Mouse (Mus musculus) lung, postnatal 25 days (tissue): ENCODE data around the gene G6pc.
A peak's percentile ranks its signal among the peaks of the same experiment; 100 is the strongest.
"Not testable (repeated sequence)": the region's sequence is repeated elsewhere in the genome, so short reads cannot be mapped to it uniquely, and the experiment has no call there.

ENCODE experiments used
- DNase-seq: peaks from one replicate; pipeline ENCODE4 v3.0.0; 2022; ENCODE audit warnings: low spot score

G6pc gene

DNA sequence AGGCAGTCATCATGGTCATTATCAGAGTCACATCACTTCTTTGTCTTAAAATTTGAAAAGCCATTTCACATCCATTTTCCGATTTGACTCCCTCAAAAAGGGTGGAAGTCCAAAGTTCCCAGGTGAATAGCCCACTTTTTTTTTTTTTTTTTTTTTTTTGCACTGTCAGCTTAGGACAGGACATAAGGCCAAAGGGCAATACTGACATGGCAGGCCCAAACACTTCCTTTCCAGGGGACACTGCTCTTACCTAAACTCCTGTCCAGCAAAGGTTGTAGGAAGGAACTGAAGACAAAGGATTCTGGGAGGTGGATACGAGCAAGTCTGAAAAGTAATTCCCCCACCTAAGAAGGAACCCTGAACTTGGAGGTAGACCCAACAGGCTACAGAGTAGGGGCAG, 11.4 kb upstream of the G6pc start:
- DNase-seq: no peak

GRCm38 (mm10) chr11:101357505-101358182, 9.7 kb upstream of the G6pc start:
- DNase-seq: no peak

- DNase-seq: no peak
These were observed 7.6 kb upstream of the G6pc start for GRCm38 (mm10) chr11:101359776-101360175.

- DNase-seq: peak; percentile 50
These were observed 6.7 kb upstream of the G6pc start for GRCm38 (mm10) chr11:101360651-101361113.

- DNase-seq: no peak
These were observed 2.8 kb upstream of the G6pc start for GRCm38 (mm10) chr11:101364531-101364931.

DNA sequence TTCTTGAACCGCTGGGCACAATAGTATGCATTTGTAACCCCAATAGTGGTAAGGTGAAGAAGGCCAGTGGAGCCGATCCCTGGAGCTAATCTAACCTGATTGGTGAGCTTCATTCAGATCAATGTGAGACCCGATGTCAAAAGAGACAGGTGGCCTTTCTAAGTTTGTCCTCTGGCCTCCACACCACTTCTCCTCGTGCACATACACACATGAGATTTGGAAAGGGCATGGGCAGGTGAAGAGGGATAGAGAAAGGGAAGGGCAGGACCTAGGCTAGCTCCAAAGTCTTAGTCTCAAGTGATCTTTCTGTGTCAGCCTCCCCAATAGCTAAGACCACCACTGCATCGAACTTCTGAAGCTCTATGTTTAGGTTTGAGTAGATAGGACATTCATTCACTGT, 2.8 kb downstream of the G6pc start:
- DNase-seq: no peak

GRCm38 (mm10) chr11:101374421-101374938, 7.1 kb downstream of the G6pc start:
- DNase-seq: no peak

DNA sequence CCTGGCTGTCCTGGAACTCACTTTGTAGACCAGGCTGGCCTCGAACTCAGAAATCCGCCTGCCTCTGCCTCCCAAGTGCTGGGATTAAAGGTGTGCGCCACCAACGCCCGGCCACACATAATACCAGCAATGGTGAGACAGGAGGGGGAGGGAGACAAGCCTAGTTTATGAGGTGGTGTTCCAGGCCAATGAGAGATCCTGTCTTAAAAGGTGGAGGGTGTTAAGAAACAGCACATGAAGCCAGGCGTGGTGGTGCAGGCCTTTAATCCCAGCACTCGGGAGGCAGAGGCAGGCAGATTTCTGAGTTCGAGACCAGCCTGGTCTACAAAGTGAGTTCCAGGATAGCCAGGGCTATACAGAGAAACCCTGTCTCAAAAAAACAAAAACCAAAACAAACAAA, 10.8 kb downstream of the G6pc start:
- not testable (repeated sequence) for DNase-seq

DNA sequence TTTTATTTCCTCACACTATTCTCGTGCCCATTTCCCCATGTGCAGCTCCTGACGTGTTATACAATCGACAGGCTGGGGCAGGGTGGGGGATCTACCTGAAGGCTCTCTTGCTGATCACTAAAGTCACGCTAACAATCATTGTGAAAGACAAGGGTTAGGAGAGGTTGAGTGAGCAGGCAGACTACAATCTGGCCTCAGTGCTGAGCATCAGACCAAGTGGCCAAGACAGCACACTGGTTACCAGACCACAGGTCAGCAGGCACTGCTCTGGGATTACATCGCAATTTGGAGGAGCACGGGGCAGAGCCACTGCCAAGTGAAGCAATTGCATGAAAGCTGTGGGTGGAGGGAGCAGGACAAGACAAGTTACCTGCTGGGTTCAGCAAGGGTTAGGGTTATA, 11.6 kb downstream of the G6pc start:
- no peak for DNase-seq

- DNase-seq: no peak
These were observed 14.5 kb downstream of the G6pc start for GRCm38 (mm10) chr11:101381817-101382216.

DNA sequence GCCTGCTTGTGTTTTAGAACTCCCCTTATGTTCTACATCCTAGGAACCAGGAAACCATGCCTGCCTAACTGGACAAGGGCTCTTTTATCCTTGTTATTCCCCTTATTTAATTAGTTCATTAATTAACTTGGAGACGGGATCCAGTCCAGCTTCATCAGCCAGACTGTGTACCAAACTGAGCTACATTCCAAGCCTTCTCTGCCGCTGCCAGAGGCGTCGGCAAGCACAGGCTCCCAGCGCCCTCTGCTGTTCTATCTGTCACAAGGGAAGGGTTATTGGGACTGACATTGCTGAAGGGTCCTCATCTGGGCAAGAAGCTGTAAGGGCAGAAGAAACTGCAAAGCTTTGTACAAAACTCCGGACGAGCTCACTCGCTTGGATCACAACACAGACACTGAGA, 27.7 kb downstream of the G6pc start:
- peak; percentile 75 for DNase-seq

- DNase-seq: no peak
These were observed 47.9 kb downstream of the G6pc start for GRCm38 (mm10) chr11:101415306-101415705.

GRCm38 (mm10) chr11:101416433-101417100, 49.2 kb downstream of the G6pc start:
- no peak for DNase-seq

GRCm38 (mm10) chr11:101417101-101417855, 49.9 kb downstream of the G6pc start, which contains the start of gene Aarsd1:
Gene Aarsd1 (minus strand): TSS chr11:101417615.
- DNase-seq: peak; percentile 85

- no peak for DNase-seq
These were observed 51.6 kb downstream of the G6pc start for GRCm38 (mm10) chr11:101418991-101419390.

GRCm38 (mm10) chr11:101419610-101420009, 52.2 kb downstream of the G6pc start:
- no peak for DNase-seq

DNA sequence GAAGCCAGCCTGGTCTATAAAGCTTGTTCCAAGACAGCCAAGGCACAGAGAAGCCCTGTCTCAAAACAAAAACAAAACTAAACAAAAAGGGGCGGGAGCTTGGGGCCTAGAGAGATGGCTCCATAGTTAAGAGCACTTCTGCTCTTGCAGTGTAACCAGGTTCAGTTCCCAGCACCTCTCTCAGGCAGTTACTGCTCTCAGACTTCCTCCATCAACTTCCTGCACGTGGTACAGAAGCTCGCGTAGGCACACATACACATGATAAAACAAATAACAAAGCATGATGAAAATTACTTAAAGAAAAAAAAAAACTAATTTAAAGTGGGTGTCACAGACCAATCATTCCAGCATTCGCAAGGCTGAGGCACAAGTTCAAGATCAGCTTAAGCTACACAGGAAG, 52.8 kb downstream of the G6pc start:
- no peak for DNase-seq

GRCm38 (mm10) chr11:101424105-101424851, 56.9 kb downstream of the G6pc start, which contains the start of gene Gm27029:
Gene Gm27029 (minus strand): TSS chr11:101424796.
- DNase-seq: no peak

DNA sequence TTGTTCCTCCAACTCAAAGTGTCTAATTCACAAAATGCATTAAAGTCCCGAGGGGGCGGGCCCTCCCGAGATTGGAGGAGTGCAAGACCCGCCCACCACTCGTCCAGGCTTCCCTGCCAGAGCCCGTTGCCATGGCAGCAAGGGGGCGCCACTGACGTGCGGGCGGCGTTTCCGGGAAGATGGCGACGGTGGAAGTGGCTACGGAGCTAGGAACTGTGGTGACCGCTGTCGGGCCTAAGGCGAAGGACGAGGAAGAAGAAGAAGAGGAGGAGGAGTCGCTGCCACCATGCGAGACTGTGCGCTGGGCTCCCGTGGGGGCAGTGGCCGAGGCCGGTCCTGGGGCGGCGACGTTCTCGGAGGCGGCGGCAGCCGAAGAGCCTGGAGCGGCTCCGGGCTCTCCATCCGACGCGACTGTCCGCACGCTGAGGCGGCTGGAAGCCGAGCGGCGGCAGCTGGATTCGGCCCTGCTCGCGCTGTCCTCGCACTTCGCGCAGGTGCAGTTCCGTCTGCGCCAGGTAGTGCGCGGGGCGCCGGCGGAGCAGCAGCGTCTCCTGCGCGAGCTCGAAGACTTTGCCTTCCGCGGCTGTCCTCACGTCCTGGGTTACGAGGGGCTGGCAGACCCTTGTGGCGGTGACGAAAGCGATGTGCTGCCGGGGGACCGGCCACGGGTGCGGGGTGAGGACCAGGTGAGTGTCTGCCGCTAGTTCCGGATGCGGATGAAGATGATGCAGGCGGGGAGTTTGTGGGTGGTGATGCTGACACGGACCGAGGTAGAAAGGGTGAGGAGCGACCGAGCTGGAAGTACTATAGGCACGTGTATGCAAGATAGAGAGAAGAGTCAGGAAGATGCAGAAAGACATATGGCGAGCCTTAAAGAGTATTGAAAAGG, 57.8 kb downstream of the G6pc start, which contains the start of the genes Rundc1 and Ptges3l:
Rundc1 (plus strand) TSS at position 161 of the 889 bp plus-strand sequence.
Ptges3l (minus strand) TSS at position 409 of the 889 bp plus-strand sequence.
- peak; percentile 98 for DNase-seq

GRCm38 (mm10) chr11:101426165-101426564, 58.8 kb downstream of the G6pc start:
- DNase-seq: no peak
